Mouse (Mus musculus) WW6 (cell line): ENCODE results near the gene Oit1.

Experiments
- DNase-seq: peaks from one replicate; pipeline ENCODE4 v3.0.0-alpha.2; 2013; ENCODE audit warnings: low read depth, low spot score

The Oit1 gene

DNA sequence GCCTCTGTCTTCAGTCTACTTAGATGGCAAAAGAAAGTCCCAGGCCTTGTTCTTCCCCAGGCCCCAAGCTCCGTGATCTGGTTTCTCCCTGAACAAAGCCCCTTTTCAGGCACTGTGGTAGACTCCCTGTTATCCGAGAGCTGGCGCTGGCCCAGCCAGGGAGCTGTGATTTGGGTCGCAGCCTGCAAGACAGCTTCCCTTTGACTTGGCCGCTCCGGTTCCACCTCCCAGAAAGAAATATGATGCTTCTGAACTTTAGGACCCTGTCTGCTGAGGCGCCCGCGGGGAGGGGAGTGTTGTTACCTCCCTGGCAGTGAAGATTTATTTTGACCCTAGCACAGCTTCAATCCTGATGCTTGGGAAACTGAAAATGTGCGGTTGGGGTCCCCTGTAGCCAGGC is 42.6 kb downstream of the Oit1 start:
- DNase-seq = no peak

DNA sequence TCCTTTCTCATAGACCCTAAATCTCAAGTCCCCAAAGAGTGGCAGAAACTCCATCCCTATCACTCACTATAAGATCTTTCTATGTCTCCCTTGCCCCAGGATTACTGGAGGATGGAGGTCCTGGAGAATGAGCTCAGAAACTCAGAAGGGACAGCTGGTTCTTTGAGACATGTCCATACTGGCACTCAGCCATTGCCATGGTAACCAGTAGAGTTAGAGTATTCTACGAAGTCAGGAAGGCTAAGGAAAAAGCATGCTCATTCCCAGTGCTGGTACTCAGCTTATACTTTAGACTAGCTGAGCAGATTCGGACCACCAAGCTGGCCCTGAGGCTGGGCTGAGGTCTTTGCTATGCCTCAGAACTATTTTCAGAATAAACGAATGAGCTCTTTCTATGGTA is 44.0 kb downstream of the Oit1 start:
- no peak for DNase-seq

DNA sequence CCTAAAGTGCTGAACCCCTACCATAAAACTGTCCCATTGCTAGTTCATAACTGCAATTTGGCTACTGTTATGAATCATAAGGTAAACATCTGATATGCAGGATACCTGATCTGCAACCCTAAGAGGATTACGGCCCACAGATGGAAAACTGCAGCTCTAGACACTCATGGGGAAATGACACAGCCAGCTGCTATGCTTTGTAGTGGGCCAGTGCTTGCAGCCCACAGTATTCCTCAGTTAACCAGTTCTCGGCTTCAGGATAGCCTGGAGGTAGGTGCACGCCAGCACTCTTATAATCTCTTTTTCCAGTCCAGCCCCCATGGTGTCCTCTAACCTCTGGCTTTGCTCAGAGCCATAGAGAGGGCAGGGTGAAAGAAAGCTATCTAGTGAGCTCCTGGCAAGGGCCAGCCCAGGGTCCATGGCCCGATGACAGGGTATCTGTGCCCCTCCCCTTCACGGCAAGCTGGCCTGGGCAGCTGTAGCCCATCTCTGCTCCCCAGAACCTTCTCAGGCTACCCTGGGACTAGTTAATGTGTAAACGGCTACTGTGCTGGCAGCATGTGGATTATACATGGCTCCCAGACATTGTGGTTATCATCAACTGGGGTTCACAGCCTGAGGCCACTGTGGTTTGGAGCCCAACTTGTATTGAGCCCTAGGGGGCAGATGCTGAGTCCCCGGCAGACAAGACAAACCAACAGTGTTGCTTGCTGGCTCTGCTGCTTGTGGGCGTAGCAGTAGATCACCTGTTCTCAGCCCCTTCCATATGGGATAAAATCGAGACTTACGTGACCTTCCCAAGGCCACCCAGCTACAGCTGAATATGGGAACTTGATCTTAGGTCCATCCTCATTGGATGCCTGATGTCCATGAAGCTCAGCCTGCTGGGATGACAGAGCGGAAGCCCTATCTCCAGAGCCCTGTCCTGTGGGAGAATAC is 46.0 kb downstream of the Oit1 start:
- DNase-seq = no peak

DNA sequence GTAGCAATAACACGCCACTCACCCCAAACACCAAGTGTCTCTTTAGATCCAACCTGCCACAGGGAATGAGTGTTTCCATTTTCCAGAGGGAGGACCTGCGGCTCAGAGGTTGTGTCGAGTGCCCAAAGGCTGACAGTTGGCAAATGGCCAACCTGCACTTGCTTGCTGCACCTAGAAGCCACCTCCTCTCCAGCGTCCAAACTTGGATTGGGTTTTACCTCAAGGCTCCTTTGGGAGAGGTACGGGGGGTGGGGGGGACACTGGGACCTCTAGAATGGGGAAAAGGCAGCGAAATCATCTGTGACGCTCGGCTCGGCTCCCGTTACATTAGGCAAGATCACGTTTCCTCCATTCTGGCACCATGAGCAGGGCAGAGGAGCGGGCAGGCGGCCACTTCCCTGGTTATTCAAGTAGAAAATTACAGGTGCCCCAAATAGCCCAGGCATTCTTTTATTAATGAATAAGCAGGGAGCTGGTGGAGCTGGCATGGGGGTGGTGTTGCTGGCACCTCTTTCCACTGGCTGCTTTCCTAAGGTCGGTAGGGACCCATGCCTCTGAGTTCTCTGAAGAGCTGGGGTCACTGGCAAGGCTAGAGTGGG is 47.1 kb downstream of the Oit1 start:
- no peak for DNase-seq

DNA sequence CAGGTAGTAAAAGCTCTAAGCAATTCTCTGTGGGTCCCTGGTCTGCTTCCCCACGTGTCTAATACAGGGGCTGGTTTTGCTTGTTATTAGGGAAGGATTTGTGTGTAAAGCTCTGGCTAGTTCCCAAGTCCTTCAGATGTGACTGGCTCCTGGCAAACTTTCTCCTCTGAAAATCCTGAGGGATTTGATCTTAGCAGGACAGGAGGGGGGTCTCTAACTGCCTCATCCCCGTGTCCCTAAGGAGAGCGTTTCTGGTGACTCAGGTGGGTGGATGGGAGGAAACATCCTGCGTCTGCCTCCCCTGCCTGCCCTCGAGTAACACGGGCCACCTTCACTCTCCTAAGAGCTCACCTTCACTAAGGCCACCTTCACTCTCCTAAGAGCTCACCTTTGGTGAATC is 48.2 kb downstream of the Oit1 start:
- no peak for DNase-seq

DNA sequence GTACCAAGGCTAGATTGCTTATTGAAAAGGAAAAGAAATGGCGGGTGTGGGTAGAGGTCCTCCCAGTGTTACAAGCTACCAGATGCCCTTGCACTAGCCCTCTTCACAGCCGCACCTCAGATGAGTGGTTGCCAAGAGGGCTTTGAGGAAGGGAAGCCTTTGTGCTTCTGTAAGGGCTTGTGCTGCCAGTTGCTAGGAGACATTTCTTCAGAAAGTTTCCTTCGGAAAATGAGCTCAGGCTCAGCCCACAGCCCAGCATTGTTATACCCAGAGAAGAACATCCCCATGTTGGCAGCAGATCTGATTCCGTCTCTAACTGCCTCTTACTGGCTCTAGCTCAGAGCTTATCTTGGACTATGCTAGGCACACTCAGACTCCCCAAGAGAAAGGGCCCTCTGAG is 49.0 kb downstream of the Oit1 start:
- DNase-seq = no peak

DNA sequence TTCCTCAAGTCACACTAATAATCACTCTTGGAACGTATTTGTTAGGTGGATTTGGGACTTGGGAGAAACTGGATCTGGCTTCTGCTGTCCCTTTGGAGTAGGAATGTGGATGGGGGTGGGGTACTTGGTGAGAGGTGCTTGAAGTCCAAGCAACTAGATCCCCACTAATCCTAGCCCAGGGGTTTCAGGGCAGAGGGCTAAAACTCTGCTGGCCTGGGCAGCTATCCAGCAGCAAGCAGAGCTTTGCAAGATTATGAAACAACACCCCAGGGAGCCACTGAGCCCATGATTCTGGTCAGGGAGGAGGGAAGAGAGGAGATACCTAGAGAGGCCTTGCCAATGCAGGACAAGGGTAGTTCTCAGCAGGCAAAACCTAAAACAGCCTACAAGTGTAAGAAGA is 51.2 kb downstream of the Oit1 start:
- no peak for DNase-seq

DNA sequence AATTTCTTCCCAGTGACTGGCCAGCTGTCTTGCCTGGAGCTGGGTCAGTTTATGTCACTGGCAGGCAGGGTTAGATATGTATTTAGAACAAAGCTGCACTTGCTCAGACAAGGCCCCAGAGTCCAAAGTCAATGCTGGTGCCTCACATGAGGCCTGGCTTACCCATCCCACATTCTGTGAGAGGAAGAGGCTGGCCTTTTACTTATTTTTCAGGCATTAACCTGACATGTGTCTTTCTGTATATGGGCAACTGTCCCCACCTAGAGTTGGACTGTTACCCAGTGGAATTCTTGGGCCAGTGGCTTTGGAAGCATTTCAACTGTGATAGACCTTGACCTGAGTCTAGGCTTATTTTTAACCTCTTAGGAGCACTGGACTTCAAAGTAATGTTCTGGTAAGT is 51.6 kb downstream of the Oit1 start:
- DNase-seq = no peak

DNA sequence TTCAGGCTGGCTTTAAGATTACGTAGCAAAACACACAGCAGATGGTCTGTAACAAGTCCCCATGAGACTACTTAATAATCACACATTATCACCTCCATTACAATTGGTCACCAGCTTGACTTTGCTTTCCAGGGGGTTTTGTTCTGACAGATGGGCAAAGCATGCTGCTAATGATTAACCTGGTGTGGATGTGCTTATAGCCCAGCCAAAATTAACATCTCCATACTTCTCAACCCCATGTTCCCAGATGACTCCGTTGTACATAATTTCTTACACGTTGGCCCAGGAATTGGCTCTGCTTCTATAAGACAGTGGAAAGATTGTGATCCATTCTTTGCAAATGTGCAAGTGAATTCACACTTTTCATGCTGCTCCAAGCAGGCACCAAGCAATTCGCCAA is 52.8 kb downstream of the Oit1 start:
- no peak for DNase-seq

DNA sequence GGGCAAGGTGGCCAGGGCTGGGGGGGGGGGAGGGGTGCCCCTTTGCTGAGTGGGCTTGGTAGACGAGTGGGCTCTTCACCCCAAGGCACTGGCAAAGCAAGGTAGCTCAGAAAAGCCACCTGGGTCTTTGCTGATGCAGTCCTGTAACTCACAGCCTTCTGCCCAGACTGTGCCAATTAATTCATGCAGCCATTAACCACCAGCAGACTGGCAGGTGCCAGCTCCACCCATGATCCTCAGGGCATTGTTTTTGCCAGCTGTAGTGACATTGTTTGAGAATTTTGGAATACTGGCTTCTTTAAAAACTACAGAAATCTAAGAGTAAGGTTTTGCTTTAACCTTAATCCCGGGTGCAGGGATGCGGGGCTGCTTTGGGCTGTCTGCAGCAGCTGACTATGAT is 58.0 kb downstream of the Oit1 start:
- no peak for DNase-seq

DNA sequence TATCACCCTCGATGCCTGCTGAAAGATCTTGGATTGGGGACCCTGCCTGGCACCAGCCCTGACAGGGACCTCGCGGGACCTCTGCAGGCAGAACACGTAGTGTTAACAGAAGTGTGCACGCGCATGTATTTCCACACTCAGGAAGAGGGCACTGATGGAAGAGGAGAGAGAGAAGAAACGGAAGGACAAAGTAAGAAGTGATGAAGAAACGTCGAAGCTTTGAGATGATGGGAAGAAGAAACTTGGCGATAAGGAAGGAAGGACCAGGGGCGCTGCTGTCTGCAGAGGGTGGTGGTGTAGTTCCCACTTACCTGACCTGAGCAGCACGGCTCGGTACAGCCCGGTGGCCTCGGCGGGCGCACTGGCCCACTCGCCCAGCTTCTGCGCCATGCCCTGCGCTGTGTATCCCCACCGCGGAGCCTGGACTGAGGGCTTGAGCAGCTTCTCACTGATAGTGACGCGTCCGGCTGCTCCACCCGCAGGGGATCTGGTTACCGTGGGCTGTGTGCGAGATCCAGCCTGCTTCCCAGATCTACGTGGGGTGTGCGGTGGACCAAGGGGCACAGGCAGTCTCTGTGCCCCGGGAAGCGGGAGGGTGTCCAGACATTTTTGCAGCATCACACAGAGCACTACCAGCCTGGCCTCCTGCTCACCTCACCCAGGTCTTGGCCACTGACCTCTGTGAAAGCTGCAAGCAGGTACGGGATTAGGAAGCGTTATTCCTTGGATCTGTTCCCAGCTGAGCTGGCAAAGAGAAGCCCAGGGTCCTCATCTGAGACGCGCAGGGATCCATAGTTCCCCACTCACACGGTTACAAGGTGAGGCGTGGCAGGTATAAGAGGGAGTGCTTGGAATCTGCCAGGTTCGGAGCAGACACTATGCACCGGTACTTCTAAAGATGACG is 61.1 kb downstream of the Oit1 start, which contains the start of gene Fam107a:
TSS of gene Fam107a (minus strand) at position 830 of the 904 bp plus-strand sequence.
- DNase-seq = no peak

DNA sequence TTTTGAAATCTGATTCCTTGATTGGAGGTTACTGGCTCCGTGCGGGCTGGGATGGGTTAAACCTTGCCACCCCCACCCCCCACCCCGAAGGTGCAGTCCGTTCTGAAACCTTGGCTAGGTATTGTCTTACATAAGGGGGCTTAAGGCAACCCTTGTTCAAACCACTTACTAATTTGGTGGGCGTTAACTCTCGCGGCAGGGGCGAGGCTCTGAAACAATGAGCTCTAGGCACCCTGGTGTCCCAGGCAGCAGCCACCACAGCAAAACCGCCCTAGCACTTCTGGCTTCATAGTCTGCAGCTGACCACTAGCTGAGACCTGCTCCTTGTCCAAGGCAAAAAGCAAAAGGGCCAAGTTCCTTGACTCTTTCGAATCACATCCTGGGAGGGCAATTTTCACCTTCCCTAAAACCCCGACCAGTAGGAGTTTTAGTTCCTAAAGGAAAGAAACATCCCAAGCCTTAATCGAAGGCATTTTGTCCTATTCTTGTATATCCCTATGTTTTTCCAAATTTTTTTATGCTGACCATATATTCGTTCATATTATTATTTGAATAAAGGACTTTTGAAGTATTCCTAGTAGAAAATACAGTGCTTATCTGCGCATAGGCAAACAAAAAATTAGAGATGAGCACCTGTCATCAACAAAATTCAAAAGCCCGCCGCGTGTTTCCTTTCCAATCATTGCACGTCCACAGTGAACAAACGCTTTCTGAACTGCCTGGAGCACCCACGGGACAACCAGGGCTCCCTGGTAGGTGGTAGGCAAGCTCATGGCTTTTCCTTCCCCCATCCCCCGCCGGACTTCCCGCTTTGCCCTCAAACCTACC is 62.0 kb downstream of the Oit1 start:
- no peak for DNase-seq

DNA sequence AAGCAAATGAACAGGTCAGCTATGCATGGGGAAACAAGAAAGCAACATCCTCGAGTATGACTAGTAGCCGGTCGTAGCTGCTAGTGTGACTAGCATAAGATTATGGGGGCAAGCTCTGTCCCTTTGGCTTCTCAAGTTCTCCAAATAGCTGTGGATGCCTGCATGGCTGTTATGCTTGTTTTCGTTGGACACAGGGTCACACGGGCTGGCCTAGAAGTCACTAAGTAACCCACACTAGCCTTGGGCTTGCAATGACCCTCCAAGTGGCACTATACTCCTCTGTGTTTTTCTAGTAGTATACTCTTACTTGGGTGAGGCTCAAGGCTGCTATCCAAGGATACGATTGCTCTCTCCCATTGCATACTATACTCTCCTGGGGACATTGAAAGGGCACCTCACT is 63.4 kb downstream of the Oit1 start:
- DNase-seq = no peak

DNA sequence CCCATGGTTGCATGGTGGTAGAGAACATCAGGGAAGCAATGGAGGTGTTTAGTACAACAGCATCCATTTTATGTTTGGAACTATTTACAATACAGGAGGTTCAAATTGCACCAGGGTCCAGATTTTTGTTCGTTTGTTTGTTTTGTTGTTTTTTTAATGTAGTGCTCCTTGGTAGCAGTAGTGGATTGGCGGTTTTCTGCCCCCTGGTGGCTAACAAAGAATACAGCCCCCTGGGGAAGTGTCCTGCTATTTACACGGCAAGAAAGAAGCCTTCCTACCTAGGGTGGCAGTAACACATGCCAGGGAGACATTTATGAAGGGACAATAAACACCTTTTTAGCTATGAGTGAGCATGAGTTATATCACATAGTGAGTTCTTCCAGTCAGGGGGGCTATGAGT is 64.0 kb downstream of the Oit1 start:
- DNase-seq = no peak

DNA sequence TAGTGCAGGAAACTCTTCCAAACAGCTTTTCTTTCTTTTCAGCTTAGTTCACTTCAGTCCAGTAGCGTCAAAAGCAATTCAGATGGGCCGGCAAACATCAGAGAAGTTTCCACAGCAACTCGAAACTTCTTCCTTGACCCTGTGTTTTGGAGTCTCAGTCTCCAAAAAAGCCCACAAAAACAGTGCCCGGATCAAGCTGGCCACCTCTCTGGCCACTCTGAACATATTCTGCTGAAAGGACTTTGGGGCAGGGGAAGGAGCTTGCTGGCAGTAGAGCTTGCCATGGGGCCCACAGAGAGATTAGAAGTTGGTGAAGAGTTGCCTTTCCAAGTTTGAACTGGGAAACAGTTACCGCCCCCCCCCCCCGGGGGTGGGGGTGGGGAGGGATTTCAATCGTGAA is 64.7 kb downstream of the Oit1 start:
- DNase-seq = no peak

DNA sequence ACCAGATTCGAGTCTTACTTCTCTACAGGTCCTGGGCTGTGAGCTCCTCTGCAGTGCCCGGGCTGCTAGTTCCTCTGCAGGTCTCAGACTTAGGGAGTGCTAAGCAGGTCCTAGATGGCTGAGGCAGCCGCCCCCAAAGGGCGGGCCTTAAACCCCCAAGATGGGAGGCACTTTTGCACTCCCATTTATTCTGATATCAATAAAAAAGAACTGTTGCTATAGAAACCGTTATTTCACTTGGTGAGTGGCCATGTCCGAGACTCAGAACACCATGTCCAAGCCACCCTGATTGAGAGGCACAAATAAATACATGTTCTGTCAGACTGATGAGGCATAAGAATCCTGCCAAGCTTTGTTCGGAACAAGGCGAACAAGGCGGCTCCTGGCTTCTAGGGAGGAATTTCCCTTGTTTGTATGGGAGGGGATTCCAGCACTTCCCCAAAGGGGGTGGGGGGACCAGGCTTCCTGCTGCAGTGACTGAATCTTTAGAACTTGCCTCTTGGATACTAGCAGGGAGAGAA is 68.9 kb downstream of the Oit1 start:
- no peak for DNase-seq

DNA sequence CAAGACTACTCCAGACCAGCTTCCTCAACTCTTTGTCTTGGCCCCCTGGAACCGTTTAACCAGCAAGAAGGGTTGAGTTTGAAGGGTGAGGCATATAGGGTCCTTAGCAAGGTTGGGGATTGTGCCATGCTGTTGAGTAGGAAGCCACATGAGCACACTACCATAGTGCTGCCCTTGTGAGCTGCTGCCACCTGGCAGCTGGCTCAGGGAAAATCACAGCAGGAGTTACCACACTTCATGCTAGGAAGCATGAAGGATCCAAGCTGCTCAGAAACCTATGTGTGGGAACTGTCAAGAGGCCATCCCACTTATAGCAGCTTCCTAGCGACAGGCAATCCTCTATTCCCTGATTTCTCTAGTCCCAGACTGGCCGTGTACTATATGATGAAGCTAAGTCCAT is 69.9 kb downstream of the Oit1 start:
- no peak for DNase-seq

DNA sequence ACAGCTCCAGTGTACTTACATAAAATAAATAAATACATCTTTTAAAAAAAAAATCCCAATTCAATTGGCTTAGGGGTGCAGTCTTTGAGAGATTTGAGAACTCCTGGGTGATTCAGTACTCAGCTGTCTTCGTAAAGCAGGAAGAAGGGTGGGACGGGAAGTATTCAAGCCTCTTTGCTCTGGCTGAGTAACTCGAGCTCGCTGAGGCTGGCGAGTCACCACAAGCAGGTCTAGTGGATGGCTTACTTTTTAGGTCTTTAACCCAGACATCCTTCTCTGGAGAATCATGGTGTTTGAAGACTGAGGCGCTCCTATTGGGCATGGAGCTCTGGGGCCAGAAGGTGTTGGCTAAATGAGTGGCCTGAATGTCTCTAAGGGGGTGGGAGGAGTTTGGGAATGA is 71.7 kb downstream of the Oit1 start:
- DNase-seq = no peak

DNA sequence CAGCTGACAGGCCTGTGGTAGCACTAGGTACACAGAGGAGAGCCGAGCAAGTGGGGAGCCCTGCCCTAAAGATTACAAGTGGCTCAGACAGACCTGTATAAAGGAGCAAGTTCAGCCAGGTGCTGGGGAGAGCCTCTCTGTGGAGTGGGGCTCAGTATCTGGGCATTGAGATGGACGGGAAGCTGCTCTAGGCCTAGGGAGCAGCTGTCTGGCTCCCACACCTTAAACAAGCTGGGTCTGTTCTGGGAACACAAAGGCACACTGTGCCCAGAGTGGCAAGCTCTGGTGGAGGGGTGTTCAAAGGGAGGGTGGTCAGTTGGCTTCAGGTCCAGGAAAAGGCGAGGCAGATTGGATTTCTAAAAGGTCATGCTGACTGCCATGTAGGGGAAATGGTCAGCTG is 73.5 kb downstream of the Oit1 start:
- no peak for DNase-seq

DNA sequence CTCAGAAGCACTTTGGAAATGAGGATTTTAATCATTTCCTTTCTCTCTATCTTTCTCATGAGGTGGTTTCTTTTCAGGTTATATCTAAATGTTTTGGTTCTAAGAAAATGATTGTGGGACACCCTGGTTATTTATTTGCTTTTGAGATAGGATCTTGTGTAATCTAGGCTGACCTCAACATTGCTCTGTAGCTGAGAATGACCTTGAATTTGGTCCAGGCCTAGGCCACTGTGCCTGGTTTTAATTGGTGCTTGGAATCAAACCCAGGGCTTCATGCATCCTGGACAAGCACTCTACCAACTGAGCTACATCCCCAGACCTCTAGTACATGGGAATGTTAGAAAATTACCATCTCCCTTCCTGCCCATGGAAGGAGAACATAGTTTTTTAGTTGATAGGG is 74.5 kb downstream of the Oit1 start:
- no peak for DNase-seq

DNA sequence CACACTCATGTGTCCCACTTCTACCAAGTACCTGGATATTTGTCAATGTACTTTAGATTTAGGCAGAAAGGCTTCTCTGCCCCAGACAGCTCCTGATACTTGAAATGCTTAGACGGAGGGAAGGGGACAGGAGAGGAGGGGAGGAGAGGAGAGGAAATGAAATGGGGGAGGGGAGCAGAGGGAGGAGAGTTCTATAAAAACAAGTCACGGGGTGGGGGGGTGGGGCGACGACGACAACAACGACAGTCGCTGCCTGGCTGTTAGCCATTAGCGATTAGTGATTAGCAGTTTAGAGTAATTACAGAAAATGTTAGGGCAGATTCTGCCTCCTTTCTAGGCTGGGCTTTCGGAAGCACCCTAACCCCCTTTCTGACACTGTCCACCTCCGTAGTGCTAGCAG is 75.9 kb downstream of the Oit1 start:
- no peak for DNase-seq
